Mouse (Mus musculus): ENCODE measurements around the gene Gbx2. TPM values are rescaled to one million over a fixed set of nuclear protein-coding genes. Genes with fewer than 3 reads are reported as not detected.

Gbx2 gene
- total RNA-seq, 2 experiments from 2014 or later, result not detected

GRCm38 (mm10) chr1:89912392-89912791 is 18.6 kb downstream of the Gbx2 start:
- DNase-seq, result no peak

GRCm38 (mm10) chr1:89909796-89910195 is 21.2 kb downstream of the Gbx2 start:
- DNase-seq, result no peak

DNA sequence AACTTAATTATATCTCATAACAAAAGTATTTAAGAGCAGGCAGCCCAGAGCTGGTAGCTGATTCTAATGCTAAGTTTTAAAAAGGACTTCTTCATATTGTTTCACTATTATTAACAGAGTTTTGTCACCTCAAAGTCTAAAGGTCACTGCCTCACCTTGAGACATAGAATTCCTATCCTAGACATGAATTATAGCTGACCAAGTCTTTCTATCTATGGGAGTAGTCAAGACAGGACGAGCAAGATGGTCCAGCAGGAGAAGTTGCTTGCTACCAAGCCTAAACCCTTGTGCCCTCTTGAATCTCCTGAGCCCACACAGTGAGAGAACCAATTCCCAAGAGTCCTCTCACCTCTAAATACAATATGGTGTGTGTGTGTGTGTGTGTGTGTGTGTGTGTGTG is 28.3 kb downstream of the Gbx2 start:
- no peak for DNase-seq

DNA sequence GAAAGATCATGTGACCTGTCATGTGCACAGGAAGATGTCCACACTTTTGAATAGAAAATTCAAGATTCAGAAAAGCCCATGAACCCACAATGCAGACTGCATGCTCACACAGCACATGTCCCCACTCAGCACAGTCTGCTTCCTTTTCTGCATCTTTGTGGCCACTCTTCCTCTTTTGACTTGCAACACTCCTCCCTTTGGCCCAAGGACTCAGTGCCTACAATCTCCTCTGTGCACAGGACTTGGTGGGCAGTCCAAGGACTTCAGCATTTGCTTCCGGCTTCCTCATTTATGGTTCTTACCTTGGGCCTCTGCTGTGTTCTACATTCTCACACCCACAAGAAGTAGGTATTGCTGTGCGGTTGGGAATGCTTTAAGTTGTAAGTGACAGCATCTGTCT is 28.7 kb downstream of the Gbx2 start:
- no peak for DNase-seq

DNA sequence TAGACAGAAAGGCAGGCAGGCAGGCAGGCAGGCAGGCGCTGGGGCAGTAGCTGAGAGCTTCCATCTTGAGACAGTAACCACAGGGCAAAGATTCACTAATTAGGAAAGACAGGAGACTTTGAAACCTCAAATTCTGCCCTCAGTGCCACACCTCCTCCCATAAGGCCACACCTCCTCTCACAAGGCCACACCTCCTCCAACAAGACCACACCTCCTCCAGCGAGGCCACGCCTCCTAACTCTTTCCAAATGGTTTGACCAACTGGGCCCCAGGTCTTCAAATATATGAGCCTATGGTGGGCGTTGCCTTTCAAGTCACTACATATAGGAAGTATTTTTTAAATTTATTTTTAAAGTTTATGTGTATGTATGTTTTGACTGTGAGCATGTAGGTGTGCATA is 29.6 kb downstream of the Gbx2 start:
- DNase-seq, result no peak

DNA sequence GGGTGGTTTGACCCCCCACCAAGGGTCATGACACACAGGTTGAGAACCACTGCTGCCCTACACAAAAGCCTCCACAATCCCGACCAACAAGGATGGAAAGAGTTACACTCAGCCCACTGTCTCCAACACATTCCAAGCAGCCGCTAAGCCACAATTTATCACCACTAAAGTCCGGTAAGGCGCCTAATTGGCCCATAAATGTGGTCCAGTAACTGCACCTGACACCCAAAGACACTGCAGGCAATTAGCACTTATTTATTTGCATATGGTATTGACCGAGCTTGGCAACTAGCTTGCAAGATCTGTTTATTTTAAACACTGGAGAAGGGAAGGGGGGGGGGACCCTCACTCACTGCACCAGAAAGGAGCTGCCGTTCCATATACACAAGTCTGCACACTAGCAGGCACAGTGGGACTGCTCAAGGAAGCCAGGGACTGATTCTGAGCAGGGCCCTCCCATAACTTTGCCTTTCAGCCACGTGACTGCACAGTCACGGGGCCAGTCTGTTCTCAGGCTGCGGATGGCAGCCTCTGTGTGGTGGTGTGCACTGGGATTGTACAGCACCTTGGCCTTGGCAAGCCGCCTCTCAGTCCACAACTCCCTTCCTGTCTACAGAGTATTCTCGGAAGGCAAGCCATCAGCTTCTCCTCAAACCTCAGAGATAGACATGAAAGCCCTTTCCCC is 31.1 kb downstream of the Gbx2 start:
- DNase-seq, result peak in 1 of 2 experiments; percentile 7

DNA sequence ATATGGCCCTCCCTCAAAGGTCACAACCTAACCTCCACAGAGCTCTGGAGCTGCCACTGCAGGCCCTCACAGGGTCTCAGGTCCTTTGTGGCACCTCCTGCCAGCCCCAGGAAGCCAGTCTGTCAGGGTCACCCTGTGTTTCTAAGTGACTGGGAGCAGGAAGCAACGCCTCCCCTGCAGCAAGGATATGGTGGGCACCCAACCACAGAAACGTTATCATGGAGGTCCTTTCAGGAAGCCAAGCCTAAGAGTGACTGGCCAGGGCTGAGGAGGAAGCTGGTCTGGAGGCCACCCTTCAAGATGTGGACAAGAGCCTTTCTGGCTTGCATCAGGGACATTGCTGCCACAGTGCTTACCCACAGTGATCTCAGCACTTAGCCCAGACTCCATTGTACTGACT is 31.9 kb downstream of the Gbx2 start:
- no peak for DNase-seq

- no peak for DNase-seq
Measured at GRCm38 (mm10) chr1:89895801-89896200, 35.2 kb downstream of the Gbx2 start.

DNA sequence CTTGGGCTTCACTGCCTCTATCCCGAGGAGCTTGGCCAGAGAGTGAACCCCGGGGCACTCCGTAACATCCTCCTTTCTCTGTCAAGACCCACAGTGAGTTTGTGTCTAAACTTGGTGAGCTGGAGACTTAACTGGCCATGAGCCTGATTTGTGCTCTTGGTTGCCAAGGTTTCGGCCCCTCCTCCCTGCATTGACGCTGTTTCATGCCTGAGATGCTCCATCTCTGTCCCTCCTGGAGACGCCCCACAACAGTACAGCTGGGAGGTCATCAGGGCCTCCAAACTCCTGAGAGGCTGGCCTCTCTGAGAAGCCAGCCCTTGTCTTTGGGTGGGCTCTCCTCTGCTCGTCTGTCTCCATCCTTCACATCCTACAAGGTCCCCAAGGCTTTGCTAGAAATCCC is 38.7 kb downstream of the Gbx2 start:
- DNase-seq, result no peak

DNA sequence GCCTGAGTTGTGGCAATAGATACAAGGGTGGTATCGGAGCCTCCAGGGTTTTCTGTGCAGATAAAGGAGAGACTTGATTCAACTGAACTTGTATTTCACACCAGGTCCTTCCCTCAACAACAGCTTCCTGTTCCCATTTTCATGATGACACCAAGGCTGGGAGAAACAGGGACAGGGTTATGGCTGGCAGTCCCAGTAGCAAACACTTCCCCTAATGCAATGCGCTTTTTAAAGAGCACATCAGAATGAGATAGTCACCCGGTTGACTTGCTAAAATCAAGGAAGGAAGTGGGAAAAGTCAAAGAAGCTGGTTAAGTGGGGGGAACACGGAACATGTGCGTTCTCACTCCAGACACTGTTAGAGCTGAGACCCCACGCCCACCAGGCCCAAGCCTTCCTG is 39.6 kb downstream of the Gbx2 start:
- no peak for DNase-seq

GRCm38 (mm10) chr1:89885696-89886095 is 45.3 kb downstream of the Gbx2 start:
- DNase-seq, result no peak

DNA sequence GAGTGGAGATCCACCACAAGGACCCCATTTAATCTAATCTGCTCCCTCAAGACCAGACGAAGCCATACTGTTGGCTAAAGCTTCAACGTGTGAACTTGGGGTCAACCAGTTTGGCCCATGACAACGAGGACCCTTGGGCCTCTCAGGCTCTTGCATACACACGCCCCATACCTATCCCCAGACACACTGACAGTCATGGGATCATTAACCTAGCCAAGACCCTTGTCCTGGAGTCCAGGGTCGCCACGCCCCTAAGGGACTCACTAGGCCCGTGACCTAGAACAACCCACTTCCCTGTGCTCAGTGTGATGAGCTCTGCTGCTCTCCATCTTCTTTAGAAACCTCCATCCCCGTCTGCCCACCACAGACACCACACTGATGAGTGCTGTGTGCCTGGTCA is 46.6 kb downstream of the Gbx2 start:
- DNase-seq, result no peak

DNA sequence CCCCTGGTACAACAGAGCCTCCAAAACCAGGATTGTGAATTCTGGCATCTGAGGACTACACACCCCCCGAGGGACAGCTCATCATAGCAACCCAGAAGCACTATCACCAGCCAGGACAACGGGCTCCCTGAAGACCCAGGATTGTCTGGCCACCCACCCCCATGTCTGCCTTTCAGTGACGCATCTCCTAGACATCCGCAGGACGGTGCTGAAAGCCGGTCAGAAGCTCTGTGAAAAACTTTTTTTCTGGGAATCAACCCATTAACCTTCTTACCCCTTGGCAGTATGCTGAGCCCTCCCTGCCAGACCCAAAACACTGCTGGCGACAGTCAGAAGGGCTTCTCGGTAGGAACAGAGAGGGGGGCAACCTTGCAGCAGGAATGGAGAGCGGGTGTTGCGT is 50.1 kb downstream of the Gbx2 start:
- no peak for DNase-seq

DNA sequence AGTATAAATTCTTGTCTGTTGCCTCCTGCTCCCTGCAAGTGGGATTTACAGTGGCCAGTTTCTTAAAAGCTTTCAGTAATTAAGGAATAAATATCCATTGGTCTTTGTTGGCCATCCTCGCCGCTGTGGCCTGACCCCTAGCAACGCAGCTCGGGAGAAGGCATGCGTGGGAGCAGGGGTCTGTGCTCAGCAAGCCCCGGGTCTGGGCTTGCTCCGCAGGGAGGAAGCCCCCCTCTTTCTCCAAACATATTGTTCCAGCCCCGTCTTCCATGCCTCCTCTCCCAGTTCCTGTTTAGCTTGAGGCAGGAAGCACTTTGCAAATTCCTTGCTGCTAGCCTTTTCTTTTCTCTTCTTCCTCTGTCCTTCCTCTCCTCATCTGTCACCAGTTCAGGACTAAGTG is 50.8 kb downstream of the Gbx2 start:
- no peak for DNase-seq

DNA sequence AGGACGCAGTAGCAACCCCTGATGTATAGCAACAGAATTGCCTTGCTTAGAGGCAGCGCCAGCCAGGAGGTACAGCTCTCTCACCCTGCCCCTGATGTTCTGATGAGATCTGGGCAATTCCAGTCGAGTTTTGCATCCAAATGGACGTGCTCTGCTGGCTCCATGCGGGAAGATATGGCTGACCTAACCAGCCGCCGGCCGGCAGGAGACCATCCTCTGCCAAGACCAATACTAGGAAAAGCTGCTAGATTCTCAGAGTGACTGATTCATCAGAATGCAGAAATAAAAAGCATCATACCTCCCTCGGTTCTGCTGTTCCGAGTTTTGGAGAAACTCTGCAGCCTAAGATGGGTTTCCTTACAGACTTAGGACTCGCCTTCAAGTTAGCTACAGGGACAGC is 52.5 kb downstream of the Gbx2 start:
- no peak for DNase-seq

Other genes with a start within 250 kb of the Gbx2 start
- not detected for gene Asb18, start 83.5 kb upstream of the Gbx2 start, total RNA-seq (2021)
- gene Iqca, start 222.2 kb upstream of the Gbx2 start, total RNA-seq (2021), result not detected